Mouse (Mus musculus): ENCODE data around the gene Rcan1. TPM values are rescaled to one million over a fixed set of nuclear protein-coding genes. Genes with fewer than 3 reads are reported as not detected.
A peak's percentile ranks its signal among the peaks of the same experiment; 100 is the strongest.

Gene Rcan1
- polyA plus RNA-seq, 1 experiment from 2014 or later: 32.3 TPM

GRCm38 (mm10) chr16:92498589-92498981, 27.9 kb upstream of the Rcan1 start:
- Histone ChIP-seq H3K27ac (no peak overlapping the region), H3K4me1 (replicated peaks) (peaks cover 19% of the 10 kb centered on the region), H3K9me3 (no peaks in the 10 kb centered on the region), H3K9ac (replicated peaks) (peak overlapping the region; percentile 52), H3K4me2 (peak overlapping the region; percentile 97), H3K36me3 (no peaks in the 10 kb centered on the region), H3K4me3 (replicated peaks) (peak overlapping the region; percentile 60), H3K27me3 (peaks cover 69% of the 10 kb centered on the region)
- WGBS: 1% methylated on average over 34 of the region's 34 CpGs
- no peak for ATAC-seq (ENCODE audit: insufficient number of reproducible peaks, insufficient read depth, low FRiP score, low TSS enrichment, low read depth)

GRCm38 (mm10) chr16:92497851-92498588, 27.4 kb upstream of the Rcan1 start:
- Histone ChIP-seq H3K27ac (no peak overlapping the region), H3K36me3 (no peaks in the 10 kb centered on the region), H3K9me3 (no peaks in the 10 kb centered on the region), H3K4me3 (replicated peaks) (peak overlapping the region; percentile 60), H3K4me2 (peak overlapping the region; percentile 97), H3K27me3 (peaks cover 75% of the 10 kb centered on the region), H3K9ac (replicated peaks) (peak overlapping the region; percentile 52), H3K4me1 (replicated peaks) (peaks cover 19% of the 10 kb centered on the region)
- no peak for ATAC-seq (ENCODE audit: insufficient number of reproducible peaks, insufficient read depth, low FRiP score, low TSS enrichment, low read depth)
- 7% methylated on average over 26 of the region's 26 CpGs for WGBS

GRCm38 (mm10) chr16:92489356-92489755, 18.7 kb upstream of the Rcan1 start:
- Histone ChIP-seq H3K27ac (no peak overlapping the region), H3K9me3 (no peaks in the 10 kb centered on the region), H3K4me3 (replicated peaks) (no peak overlapping the region), H3K27me3 (peaks cover 20% of the 10 kb centered on the region), H3K9ac (replicated peaks) (no peak overlapping the region), H3K36me3 (no peaks in the 10 kb centered on the region), H3K4me2 (no peak overlapping the region), H3K4me1 (replicated peaks) (no peaks in the 10 kb centered on the region; the same call in 1 of the 2 replicates)
- 80% methylated on average over 9 of the region's 9 CpGs for WGBS
- ATAC-seq (ENCODE audit: insufficient number of reproducible peaks, insufficient read depth, low FRiP score, low TSS enrichment, low read depth): no peak

- Histone ChIP-seq H3K4me2 (no peak overlapping the region), H3K4me1 (replicated peaks) (no peaks in the 10 kb centered on the region; the same call in 1 of the 2 replicates), H3K27ac (no peak overlapping the region), H3K4me3 (replicated peaks) (no peak overlapping the region), H3K27me3 (peaks cover 14% of the 10 kb centered on the region), H3K9ac (replicated peaks) (no peak overlapping the region), H3K9me3 (no peaks in the 10 kb centered on the region), H3K36me3 (no peaks in the 10 kb centered on the region)
- 89% methylated on average over 5 of the region's 5 CpGs for WGBS
- no peak for ATAC-seq (ENCODE audit: insufficient number of reproducible peaks, insufficient read depth, low FRiP score, low TSS enrichment, low read depth)
Observed at GRCm38 (mm10) chr16:92488456-92488855, 17.8 kb upstream of the Rcan1 start.

GRCm38 (mm10) chr16:92487489-92487888, 16.8 kb upstream of the Rcan1 start:
- H3K27ac ChIP-seq: no peak overlapping the region
- no peak overlapping the region for H3K4me3 ChIP-seq (replicated peaks)
- H3K27me3 ChIP-seq: peaks cover 8% of the 10 kb centered on the region
- H3K4me2 ChIP-seq: no peak overlapping the region
- H3K4me1 ChIP-seq (replicated peaks): no peaks in the 10 kb centered on the region; the same call in 1 of the 2 replicates
- no peaks in the 10 kb centered on the region for H3K9me3 ChIP-seq
- no peak for ATAC-seq (ENCODE audit: insufficient number of reproducible peaks, insufficient read depth, low FRiP score, low TSS enrichment, low read depth)
- H3K9ac ChIP-seq (replicated peaks): no peak overlapping the region
- 62% methylated on average over 4 of the region's 4 CpGs for WGBS
- no peaks in the 10 kb centered on the region for H3K36me3 ChIP-seq

- Histone ChIP-seq H3K4me2 (no peak overlapping the region), H3K36me3 (no peaks in the 10 kb centered on the region), H3K27me3 (peaks cover 4% of the 10 kb centered on the region; the same call in 1 of the 2 replicates), H3K27ac (no peak overlapping the region), H3K9me3 (no peaks in the 10 kb centered on the region), H3K4me1 (replicated peaks) (no peaks in the 10 kb centered on the region; the same call in 1 of the 2 replicates), H3K9ac (replicated peaks) (no peak overlapping the region), H3K4me3 (replicated peaks) (no peak overlapping the region)
- ATAC-seq (ENCODE audit: insufficient number of reproducible peaks, insufficient read depth, low FRiP score, low TSS enrichment, low read depth): no peak
- 81% methylated on average over 6 of the region's 6 CpGs for WGBS
Observed at GRCm38 (mm10) chr16:92487086-92487485, 16.4 kb upstream of the Rcan1 start.

GRCm38 (mm10) chr16:92485436-92485835, 14.8 kb upstream of the Rcan1 start, which contains the start of gene Clic6:
Clic6 (plus strand) TSS chr16:92485736.
- H3K4me3 ChIP-seq (replicated peaks): no peak within 1 kb of the TSS
- H3K9ac ChIP-seq (replicated peaks): no peak within 1 kb of the TSS
- H3K36me3 ChIP-seq: no peaks in the 10 kb centered on the region
- no peaks in the 10 kb centered on the region; the same call in 1 of the 2 replicates for H3K4me1 ChIP-seq (replicated peaks)
- ATAC-seq (ENCODE audit: insufficient number of reproducible peaks, insufficient read depth, low FRiP score, low TSS enrichment, low read depth): no peak
- 83% methylated on average over 5 of the region's 5 CpGs for WGBS
- no peak within 1 kb of the TSS for H3K27ac ChIP-seq
- no peak within 1 kb of the TSS for H3K4me2 ChIP-seq
- no peaks in the 10 kb centered on the region for H3K9me3 ChIP-seq
- peaks cover 3% of the 10 kb centered on the region; the same call in 1 of the 2 replicates for H3K27me3 ChIP-seq

GRCm38 (mm10) chr16:92478561-92479150, 8.0 kb upstream of the Rcan1 start:
- Histone ChIP-seq H3K9ac (replicated peaks) (peak overlapping the region; percentile 45; the same call in 1 of the 2 replicates), H3K4me1 (replicated peaks) (0 out of 2 replicates have a peak, but pooled peaks cover 3% of the 10 kb centered on the region), H3K27me3 (peaks cover 24% of the 10 kb centered on the region), H3K4me3 (replicated peaks) (peak overlapping the region; percentile 23), H3K9me3 (no peaks in the 10 kb centered on the region), H3K4me2 (peak overlapping the region; percentile 54), H3K36me3 (no peaks in the 10 kb centered on the region), H3K27ac (no peak overlapping the region)
- no peak for ATAC-seq (ENCODE audit: insufficient number of reproducible peaks, insufficient read depth, low FRiP score, low TSS enrichment, low read depth)
- WGBS: 15% methylated on average over 23 of the region's 23 CpGs

GRCm38 (mm10) chr16:92475093-92475860, 4.6 kb upstream of the Rcan1 start:
- 67% methylated on average over 25 of the region's 25 CpGs for WGBS
- Histone ChIP-seq H3K27ac (no peak overlapping the region), H3K9me3 (no peaks in the 10 kb centered on the region), H3K4me1 (replicated peaks) (0 out of 2 replicates have a peak, but pooled peaks cover 3% of the 10 kb centered on the region), H3K27me3 (peaks cover 21% of the 10 kb centered on the region), H3K4me2 (no peak overlapping the region), H3K36me3 (no peaks in the 10 kb centered on the region), H3K9ac (replicated peaks) (no peak overlapping the region), H3K4me3 (replicated peaks) (no peak overlapping the region)
- ATAC-seq (ENCODE audit: insufficient number of reproducible peaks, insufficient read depth, low FRiP score, low TSS enrichment, low read depth): no peak

GRCm38 (mm10) chr16:92472898-92473297, 2.2 kb upstream of the Rcan1 start:
- no peak for ATAC-seq (ENCODE audit: insufficient number of reproducible peaks, insufficient read depth, low FRiP score, low TSS enrichment, low read depth)
- Histone ChIP-seq H3K4me2 (no peak overlapping the region), H3K36me3 (no peaks in the 10 kb centered on the region), H3K4me3 (replicated peaks) (no peak overlapping the region), H3K9me3 (no peaks in the 10 kb centered on the region), H3K9ac (replicated peaks) (no peak overlapping the region), H3K4me1 (replicated peaks) (no peaks in the 10 kb centered on the region), H3K27me3 (0 out of 2 replicates have a peak, but pooled peaks cover 5% of the 10 kb centered on the region), H3K27ac (no peak overlapping the region)
- 44% methylated on average over 3 of the region's 3 CpGs for whole genome bisulfite sequencing

GRCm38 (mm10) chr16:92468459-92468858, 2.2 kb downstream of the Rcan1 start:
- no peak overlapping the region for H3K4me2 ChIP-seq
- H3K36me3 ChIP-seq: no peaks in the 10 kb centered on the region
- H3K27me3 ChIP-seq: 0 out of 2 replicates have a peak, but pooled peaks cover 3% of the 10 kb centered on the region
- H3K4me3 ChIP-seq (replicated peaks): no peak overlapping the region
- ATAC-seq (ENCODE audit: insufficient number of reproducible peaks, insufficient read depth, low FRiP score, low TSS enrichment, low read depth): no peak
- WGBS: 75% methylated on average over 14 of the region's 14 CpGs
- peaks cover 11% of the 10 kb centered on the region for H3K4me1 ChIP-seq (replicated peaks)
- no peak overlapping the region for H3K27ac ChIP-seq
- no peak overlapping the region for H3K9ac ChIP-seq (replicated peaks)
- H3K9me3 ChIP-seq: no peaks in the 10 kb centered on the region
